Mouse (Mus musculus) testis, adult 2 months (tissue): ENCODE data around the gene Tstd1.

Experiments used
- CTCF ChIP-seq: fragments of 200-500 bp; IDR thresholded peaks from 2 replicates; pipeline ENCODE4 v1.5.1; 2012; ENCODE audit warnings: low read depth, mild to moderate bottlenecking, inconsistent platforms, low read length, moderate library complexity; ENCODE audit not compliant: control insufficient read depth, insufficient read depth, insufficient replicate concordance
- POLR2A ChIP-seq: fragments of 200-500 bp; IDR thresholded peaks from 2 replicates; pipeline ENCODE4 v1.6.1; 2012; ENCODE audit warnings: low read depth, mild to moderate bottlenecking, inconsistent platforms, low read length, moderate library complexity; ENCODE audit not compliant: control insufficient read depth

DNA sequence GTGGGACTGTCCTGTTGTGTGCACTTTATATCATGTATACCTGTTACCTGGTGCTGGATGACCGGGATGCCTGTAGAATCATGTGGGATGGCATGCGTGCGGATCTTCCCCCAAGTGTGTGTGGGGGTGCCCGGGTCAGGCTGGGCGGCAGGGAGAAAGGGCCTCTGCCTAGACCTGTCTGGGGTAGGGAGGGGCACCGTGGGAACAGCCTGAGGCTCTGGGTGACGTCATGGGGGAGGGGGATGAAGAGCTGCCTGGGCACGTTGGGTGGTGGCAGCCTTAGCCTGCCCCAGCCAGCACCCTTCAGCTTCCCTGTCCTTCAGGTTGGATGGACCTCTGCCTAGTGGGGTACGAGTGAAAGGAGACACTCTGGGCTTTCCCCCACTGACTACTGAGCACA is 34.3 kb upstream of the Tstd1 start:
- no peak for TF ChIP-seq CTCF
- TF ChIP-seq POLR2A, result no peak
